Mouse (Mus musculus) erythroblast, adult 5-6 weeks (primary cell): ENCODE data around the gene Srd5a2. TPM values are rescaled to one million over a fixed set of nuclear protein-coding genes. Genes with fewer than 3 reads are reported as not detected.
"Not testable (repeated sequence)": the region's sequence is repeated elsewhere in the genome, so short reads cannot be mapped to it uniquely, and the experiment has no call there.

Experiments
- ATAC-seq: replicated peaks from 2 replicates; pipeline ENCODE4 v1.8.0; 2016; ENCODE audit warnings: moderate number of reproducible peaks, mild to moderate bottlenecking, moderate TSS enrichment, inconsistent platforms; ENCODE audit not compliant: poor library complexity, low FRiP score, severe bottlenecking
- total RNA-seq, 2 experiments: library from RNA; stranded (forward) in 1 of 2; stranded (reverse) in 1 of 2; fragments of 150-400 nt in 1 of 2; fragments of 200-764, 138-1000 nt in 1 of 2; gene quantifications; 2 replicates each; pipeline versions ENCODE4 v1.2.3 to v1.2.4; 2015 to 2017; ENCODE audit warnings: low replicate concordance in 2 of 2

The Srd5a2 gene
- total RNA-seq (2015; ENCODE audit: low replicate concordance) (not detected in 2 replicates), total RNA-seq (2017; ENCODE audit: low replicate concordance) (not detected in 2 replicates)

GRCm38 (mm10) chr17:74047210-74048082 lies at the start of gene Srd5a2:
Srd5a2 (minus strand) TSS chr17:74047916.
- ATAC-seq, result no peak

- ATAC-seq, result no peak
Observed at GRCm38 (mm10) chr17:74088886-74089678, 41.4 kb upstream of the Srd5a2 start.

- no peak for ATAC-seq
Observed at GRCm38 (mm10) chr17:74088016-74088415, 40.3 kb upstream of the Srd5a2 start.

GRCm38 (mm10) chr17:74083370-74083769 lies 35.7 kb upstream of the Srd5a2 start:
- ATAC-seq, result no peak

- no peak for ATAC-seq
Observed at GRCm38 (mm10) chr17:74080076-74080615, 32.4 kb upstream of the Srd5a2 start.

- ATAC-seq, result no peak
Observed at GRCm38 (mm10) chr17:74078776-74079495, 31.2 kb upstream of the Srd5a2 start.

GRCm38 (mm10) chr17:74073067-74073466 lies 25.4 kb upstream of the Srd5a2 start:
- ATAC-seq, result not testable (repeated sequence)

GRCm38 (mm10) chr17:74062763-74063162 lies 15.0 kb upstream of the Srd5a2 start:
- not testable (repeated sequence) for ATAC-seq

- no peak for ATAC-seq
Observed at GRCm38 (mm10) chr17:74048229-74048816, 607 bp upstream of the Srd5a2 start.

- ATAC-seq, result no peak
Observed at GRCm38 (mm10) chr17:74043754-74044153, 4.0 kb downstream of the Srd5a2 start.

GRCm38 (mm10) chr17:74020526-74021203 lies 27.1 kb downstream of the Srd5a2 start:
- ATAC-seq, result peak; percentile 83

GRCm38 (mm10) chr17:74018281-74018680 lies 29.4 kb downstream of the Srd5a2 start:
- ATAC-seq, result no peak

GRCm38 (mm10) chr17:74017649-74018048 lies 30.1 kb downstream of the Srd5a2 start:
- ATAC-seq, result no peak

- no peak for ATAC-seq
Observed at GRCm38 (mm10) chr17:74015128-74015527, 32.6 kb downstream of the Srd5a2 start.

GRCm38 (mm10) chr17:74008680-74009079 lies 39.0 kb downstream of the Srd5a2 start:
- ATAC-seq, result no peak

- ATAC-seq, result no peak
Observed at GRCm38 (mm10) chr17:74007001-74007400, 40.7 kb downstream of the Srd5a2 start.

- no peak for ATAC-seq
Observed at GRCm38 (mm10) chr17:74002396-74002795, 45.3 kb downstream of the Srd5a2 start.

- ATAC-seq, result no peak
Observed at GRCm38 (mm10) chr17:73995907-73996645, 51.6 kb downstream of the Srd5a2 start.
